Mouse (Mus musculus) c-Kit-positive CD71-positive TER-119-positive erythroid progenitor cells, embryonic 14.5 days (primary cell): ENCODE measurements around the gene Scrn1.

ENCODE experiments used
- DNase-seq: peaks from one replicate; pipeline ENCODE4 v3.0.0-alpha.2; 2013; ENCODE audit warnings: low spot score

The Scrn1 gene

GRCm38 (mm10) chr6:54566546-54566919, 244 bp upstream of the Scrn1 start:
- no peak for DNase-seq

DNA sequence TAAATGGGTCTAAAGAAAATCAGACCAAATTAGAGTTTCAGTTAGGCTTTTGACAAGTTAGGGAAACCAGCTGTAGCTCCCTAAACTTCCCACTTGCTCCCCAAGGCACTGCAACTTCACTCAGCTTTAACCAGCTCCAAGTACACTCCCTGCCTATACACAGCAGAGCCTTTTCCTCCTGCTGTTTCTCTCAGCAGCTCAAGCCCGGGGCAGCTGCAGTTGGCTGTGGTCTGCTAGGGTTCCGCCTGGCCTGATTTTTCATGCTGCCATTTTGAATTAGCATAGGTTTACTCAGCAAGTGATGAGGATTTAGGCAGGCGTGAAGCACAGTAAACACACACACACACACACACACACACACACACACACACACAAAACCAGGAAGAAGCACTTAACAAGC, 1.3 kb downstream of the Scrn1 start:
- no peak for DNase-seq

GRCm38 (mm10) chr6:54564506-54564991, 1.7 kb downstream of the Scrn1 start:
- DNase-seq, result no peak

- DNase-seq, result no peak
Measured at GRCm38 (mm10) chr6:54563561-54563960, 2.7 kb downstream of the Scrn1 start.

- no peak for DNase-seq
Measured at GRCm38 (mm10) chr6:54562018-54562809, 4.1 kb downstream of the Scrn1 start.

- no peak for DNase-seq
Measured at GRCm38 (mm10) chr6:54558466-54558865, 7.8 kb downstream of the Scrn1 start.

- DNase-seq, result no peak
Measured at GRCm38 (mm10) chr6:54557671-54558070, 8.6 kb downstream of the Scrn1 start.

DNA sequence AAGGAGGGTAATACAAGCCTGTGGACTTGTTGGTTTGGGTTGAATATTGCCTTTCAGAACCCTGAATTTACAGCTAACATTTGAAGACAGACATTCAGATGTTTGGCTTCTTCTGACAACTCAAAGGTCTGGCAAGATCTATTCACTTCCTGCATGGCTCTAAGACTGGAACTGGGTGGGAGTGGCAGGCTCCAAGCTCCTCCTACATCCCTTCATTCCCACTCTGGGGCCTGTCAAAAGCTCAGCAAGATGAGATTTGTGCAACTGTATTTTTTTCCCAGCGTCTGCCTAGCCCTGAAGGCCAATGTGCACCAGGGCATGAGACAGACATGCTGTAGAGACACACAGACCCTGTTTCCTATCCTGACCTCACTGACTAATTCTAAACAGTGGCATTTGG, 10.5 kb downstream of the Scrn1 start:
- no peak for DNase-seq

DNA sequence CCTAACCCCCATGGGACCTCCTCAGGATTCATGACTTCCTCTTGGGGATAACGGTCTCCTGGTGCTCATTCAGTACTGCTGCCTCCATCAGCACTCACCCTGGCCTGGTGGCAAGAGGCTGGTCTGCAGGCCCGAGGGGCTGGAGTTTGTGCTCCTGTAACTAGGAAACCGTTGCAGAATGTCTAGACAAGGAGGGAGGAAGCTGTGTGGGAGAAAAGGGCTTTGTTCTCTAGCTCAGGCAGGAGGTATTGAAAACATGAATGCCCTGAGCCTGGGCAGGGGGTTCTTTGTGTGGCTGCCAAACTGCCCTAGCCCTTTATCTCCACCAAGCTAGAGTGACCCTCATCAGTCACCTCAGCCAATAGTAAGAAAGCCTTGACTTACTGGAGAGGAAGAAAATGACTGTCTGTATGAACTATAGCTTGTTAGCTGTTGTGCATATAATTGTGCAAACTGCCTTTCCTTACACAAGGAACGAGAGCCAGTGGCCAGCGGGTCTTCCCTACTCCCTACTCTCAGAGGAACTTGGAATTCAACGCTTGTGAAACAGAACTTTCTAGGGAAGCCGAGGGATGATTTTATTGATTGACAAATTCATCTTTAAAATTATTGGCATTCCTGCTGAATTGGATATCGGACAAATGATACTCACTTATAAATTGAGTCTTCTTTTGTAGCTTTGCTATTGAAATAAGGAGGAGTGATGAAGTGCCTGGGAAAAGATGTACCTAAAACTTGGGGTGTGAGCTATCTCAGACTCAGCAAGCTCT, 11.8 kb downstream of the Scrn1 start:
- DNase-seq, result no peak

DNA sequence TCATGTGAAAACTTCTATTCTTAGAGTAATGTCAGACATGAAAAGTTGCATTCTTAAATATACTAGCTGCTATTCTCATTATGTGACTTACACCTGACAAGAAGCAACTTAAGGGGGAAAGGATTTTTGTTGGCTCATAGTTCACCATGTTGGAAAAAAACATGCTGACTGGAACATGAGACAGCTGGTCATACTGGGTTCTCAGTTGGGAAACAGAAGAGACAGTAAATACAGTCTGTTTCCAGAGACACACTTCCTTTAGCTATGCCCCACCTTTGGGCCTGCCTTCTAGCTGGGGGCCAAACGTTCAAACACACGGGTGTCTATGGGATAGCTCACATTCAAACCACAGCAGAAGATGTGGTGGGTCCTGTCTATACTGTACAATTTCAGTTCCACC, 12.7 kb downstream of the Scrn1 start:
- DNase-seq, result no peak

DNA sequence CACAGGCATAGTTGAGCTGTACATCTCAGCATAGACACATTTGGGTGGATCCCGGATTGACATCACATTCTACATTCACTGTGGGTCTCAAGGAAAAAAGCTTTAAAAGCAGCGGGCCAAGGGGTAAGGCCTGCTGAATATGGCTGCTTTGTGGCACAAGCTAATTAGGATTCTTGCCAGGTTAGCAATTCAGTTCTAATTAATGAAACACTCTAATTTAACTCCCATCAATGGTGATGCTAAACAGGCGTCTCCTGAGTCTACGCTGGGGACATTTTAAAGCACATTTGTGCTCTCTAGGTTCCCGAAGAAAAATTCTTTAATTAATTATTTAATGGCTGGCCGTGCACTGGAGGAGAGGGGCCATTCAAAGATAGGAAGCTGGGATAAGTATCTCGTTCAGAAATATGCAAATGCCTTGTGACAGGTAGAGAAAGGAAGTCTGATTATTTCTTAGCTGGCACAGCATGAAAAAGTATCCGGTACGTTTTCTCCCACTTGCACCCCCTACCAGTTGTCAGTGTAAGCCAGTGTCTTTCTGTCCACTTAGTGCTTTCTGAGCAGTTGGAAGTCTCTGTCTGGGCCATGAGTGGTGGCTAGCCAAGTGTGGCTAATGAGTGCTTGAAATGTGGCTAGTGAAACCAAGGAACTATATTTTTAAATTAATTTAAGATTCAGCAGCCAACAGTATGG, 13.4 kb downstream of the Scrn1 start:
- DNase-seq, result no peak

DNA sequence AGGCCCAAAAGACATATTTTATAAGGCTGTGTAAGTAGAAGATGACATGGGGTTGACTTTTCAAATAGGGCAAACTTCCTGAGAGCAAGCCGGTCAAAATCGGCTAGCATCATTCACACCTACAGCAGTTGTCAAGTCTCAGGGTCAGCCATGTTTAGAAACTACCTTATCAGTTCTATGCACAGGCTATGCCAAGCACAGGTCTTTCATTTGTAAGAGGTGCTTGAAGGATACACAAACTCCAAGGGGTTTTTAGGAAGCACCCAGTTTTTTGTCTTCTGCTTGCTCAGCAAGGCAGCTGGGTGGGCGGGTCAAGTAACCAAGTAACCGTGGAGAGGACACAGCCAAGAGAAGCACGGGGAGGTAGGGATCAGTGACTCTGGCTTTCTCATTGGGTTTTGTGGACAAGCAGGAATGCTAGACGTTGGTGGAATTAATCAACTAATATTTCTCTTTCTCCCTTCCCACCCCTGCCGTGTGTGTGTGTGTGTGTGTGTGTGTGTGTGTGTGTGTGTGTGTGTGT, 15.4 kb downstream of the Scrn1 start:
- no peak for DNase-seq

GRCm38 (mm10) chr6:54549311-54549710, 17.0 kb downstream of the Scrn1 start:
- DNase-seq, result no peak

DNA sequence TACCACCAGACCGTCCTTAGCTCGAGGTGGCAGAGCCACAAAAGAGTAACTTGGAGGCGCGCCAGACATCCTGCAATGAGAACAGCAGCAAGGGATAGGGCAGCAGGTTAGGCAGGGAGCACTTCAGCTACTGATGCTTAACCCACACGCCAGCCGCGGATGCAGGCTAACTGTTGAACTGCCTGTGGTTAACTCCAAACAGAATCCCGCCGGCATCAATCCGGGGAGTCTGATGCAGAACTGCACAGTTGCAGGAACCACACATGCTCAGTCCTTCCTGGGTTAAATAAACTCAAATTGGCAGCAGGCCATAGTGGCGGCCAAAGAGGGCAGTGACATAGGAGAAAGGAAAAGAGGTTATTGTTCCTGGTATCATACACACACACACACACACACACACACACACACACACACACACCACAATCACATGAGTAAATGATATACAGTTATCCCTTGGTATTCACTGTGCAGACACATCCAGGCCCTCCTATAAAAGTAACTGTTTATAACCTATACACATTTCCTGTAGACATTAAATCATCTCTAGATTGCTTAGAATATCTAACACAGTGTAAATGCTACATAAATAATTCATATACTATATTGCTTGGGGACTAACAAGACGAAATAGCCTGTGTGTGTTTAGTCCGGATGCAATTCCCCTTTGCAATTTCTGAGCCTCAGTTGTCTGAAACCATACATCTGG, 17.8 kb downstream of the Scrn1 start:
- no peak for DNase-seq

GRCm38 (mm10) chr6:54543646-54544045, 22.6 kb downstream of the Scrn1 start:
- DNase-seq, result no peak

DNA sequence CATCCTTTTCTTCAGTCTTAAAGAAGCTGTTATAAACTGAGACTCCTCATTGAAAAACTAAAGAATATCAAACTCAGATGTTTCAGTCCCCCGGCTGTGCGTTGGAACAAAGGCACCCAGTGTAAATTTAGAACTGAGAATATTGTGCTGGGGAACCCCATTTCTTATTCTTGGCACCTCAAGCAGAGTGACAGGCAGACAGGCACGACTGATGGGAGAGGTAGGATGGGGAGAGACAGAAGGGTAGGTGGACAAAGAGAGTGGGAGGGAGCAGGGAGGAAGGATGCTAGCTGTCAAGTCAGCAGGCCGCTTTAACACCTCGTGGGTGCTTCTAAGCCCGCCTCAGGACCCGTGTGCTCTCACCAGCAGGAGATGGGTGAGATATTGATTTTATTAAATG, 23.5 kb downstream of the Scrn1 start:
- DNase-seq, result no peak

- no peak for DNase-seq
Measured at GRCm38 (mm10) chr6:54540252-54540887, 25.9 kb downstream of the Scrn1 start.

GRCm38 (mm10) chr6:54539396-54539795, 26.9 kb downstream of the Scrn1 start:
- DNase-seq, result no peak

DNA sequence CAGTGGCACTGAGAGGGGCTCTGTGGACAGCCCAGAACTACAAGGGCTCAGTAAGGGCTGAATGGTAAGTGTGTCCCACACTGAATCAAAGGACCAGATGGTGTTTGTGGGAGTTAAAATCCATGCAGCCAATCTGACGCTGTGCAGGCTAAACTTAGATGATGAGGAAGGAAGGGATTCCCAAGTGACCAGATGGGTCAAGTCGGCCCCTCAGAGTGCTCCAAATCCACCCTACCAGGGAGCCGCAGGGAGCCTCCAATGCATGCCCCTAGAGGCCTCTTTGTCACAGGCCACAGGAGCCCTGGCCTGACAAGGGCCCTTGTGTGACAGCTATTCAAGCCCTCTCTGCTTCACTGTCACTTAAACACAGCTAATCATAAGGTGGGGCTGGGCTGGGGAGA, 27.5 kb downstream of the Scrn1 start:
- no peak for DNase-seq

- DNase-seq, result no peak
Measured at GRCm38 (mm10) chr6:54537053-54537452, 29.2 kb downstream of the Scrn1 start.

DNA sequence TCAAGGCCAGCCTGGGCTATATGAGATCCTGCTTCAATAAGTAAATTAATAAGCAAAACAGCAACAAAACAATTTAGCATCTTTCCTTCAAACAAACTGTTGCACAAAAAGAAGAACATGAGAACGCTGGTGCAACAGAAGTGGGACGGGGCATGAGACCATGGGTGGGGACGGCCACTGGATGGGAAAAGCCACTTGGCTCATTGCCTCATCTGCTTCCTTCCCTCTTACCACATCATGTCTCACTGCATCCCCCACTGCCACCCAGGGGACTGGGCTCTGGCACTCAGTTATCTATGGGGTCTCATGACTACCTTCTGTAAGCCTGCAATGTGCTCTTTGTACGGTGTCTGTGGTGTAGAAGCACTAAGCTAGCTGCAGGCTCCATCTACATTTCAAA, 30.8 kb downstream of the Scrn1 start:
- no peak for DNase-seq
